Mouse (Mus musculus) ES-E14 (cell line): Measurements from ENCODE around the gene Lrrc8d. TPM values are rescaled to one million over a fixed set of nuclear protein-coding genes. Genes with fewer than 3 reads are reported as not detected.

Source experiments
- DNase-seq: peaks from one replicate; pipeline ENCODE4 v3.0.0-alpha.2; 2013; ENCODE audit warnings: low read depth, low spot score
- H3K27ac ChIP-seq: 2 replicates; pipeline ENCODE4 v1.5.1; 2012; ENCODE audit warnings: low read depth, mild to moderate bottlenecking, low read length, moderate library complexity, mixed read lengths; ENCODE audit not compliant: poor library complexity, insufficient read depth, severe bottlenecking
- H3K36me3 ChIP-seq: 2 replicates; pipeline ENCODE4 v1.6.1; 2012; ENCODE audit warnings: mild to moderate bottlenecking, low read length, moderate library complexity, mixed read lengths; ENCODE audit not compliant: control insufficient read depth, poor library complexity, insufficient read depth, severe bottlenecking
- H3K4me1 ChIP-seq, 2 experiments: fragments of 150-350 bp in 1 of 2; sonication (generic) in 1 of 2; 2 replicates each; pipeline ENCODE4 v1.6.1; 2012; ENCODE audit warnings: low read length in 2 of 2, mild to moderate bottlenecking in 1 of 2, mixed read lengths in 1 of 2; ENCODE audit not compliant: control insufficient read depth in 2 of 2, insufficient read depth in 2 of 2, poor library complexity in 1 of 2
- H3K4me3 ChIP-seq, 2 experiments: fragments of 150-350 bp in 1 of 2; sonication (generic) in 1 of 2; 2 replicates each; pipeline ENCODE4 v1.5.1; 2012; ENCODE audit warnings: low read length in 2 of 2, low read depth in 1 of 2, mild to moderate bottlenecking in 1 of 2, mixed read lengths in 1 of 2; ENCODE audit not compliant: insufficient read depth in 1 of 2, poor library complexity in 1 of 2, severe bottlenecking in 1 of 2
- H3K9ac ChIP-seq: 2 replicates; pipeline ENCODE4 v1.6.1; 2012; ENCODE audit warnings: low read depth, mild to moderate bottlenecking, low read length, mixed read lengths; ENCODE audit not compliant: poor library complexity, insufficient read depth, severe bottlenecking
- H3K9me3 ChIP-seq: fragments of 150-350 bp; sonication (generic); 2 replicates; pipeline ENCODE4 v1.6.1; 2012; ENCODE audit warnings: low read depth, mild to moderate bottlenecking, low read length; ENCODE audit not compliant: control insufficient read depth, insufficient read depth
- CHD2 ChIP-seq: IDR thresholded peaks from 2 replicates; pipeline ENCODE4 v1.6.1; 2014; ENCODE audit warnings: mild to moderate bottlenecking, low read depth, low read length, inconsistent platforms
- HCFC1 ChIP-seq: IDR thresholded peaks from 2 replicates; pipeline ENCODE4 v1.6.1; 2012; ENCODE audit warnings: low read length, inconsistent platforms, borderline replicate concordance; ENCODE audit not compliant: insufficient read depth
- MAFK ChIP-seq: IDR thresholded peaks from 2 replicates; pipeline ENCODE4 v1.6.1; 2014; ENCODE audit warnings: mild to moderate bottlenecking, low read depth, low read length, inconsistent platforms; ENCODE audit not compliant: insufficient read depth
- ZC3H11A ChIP-seq: IDR thresholded peaks from 2 replicates; pipeline ENCODE4 v1.6.1; 2012; ENCODE audit warnings: low read depth, mild to moderate bottlenecking, inconsistent platforms, low read length, borderline replicate concordance
- ZNF384 ChIP-seq: IDR thresholded peaks from 2 replicates; pipeline ENCODE4 v1.6.1; 2012; ENCODE audit warnings: low read depth, low read length, inconsistent platforms
- in situ Hi-C, 2 experiments: fragments of 600-800 bp; cut with MboI; formaldehyde crosslinking; loops; one replicate each; pipeline ENCODE4 v1.15.1; 2025; ENCODE audit warnings: low sequenced_read_pairs in 2 of 2, inconsistent platforms in 1 of 2; ENCODE audit not compliant: unreplicated experiment in 2 of 2
- total RNA-seq: library from RNA; depleted of rRNA; stranded (reverse); fragments of 300-350 nt; gene quantifications from 2 replicates; pipeline ENCODE4 v1.2.3, GENCODE M21; 2012

Gene Lrrc8d
- total RNA-seq, 1 experiment, result 23.2 TPM

DNA sequence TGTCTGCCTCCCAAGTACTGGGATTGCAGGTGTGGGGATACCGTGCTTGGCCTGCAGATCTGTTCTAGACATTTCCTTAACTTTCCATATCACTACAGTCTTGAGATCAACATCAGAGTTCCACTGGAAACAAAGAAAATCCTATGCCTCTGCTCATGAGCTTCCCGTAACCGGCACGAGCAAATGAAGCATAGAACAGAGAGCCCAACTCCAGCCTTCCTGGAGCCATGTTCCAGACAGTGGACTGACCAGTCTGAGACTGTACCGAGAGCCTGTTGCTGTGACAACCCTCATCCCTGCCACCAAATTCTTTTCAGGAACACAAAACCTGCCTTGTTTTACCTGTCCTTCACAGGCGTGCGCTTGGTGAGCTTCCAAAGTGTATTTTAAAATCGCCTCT lies 15.3 kb downstream of the Lrrc8d start:
- Histone ChIP-seq H3K27ac (no peak overlapping the region), H3K4me1 (peaks cover 0 to 2% of the 10 kb centered on the region in 2 experiments; a peak in 2 of 4 replicates), H3K36me3 (peaks cover 66% of the 10 kb centered on the region; the same call in 1 of the 2 replicates), H3K9me3 (peaks cover 48% of the 10 kb centered on the region), H3K9ac (no peak overlapping the region), H3K4me3 (no peak overlapping the region)
- DNase-seq, result no peak
- in situ Hi-C loops, result no loop called here
- no peak for TF ChIP-seq MAFK
- no peak for TF ChIP-seq ZC3H11A
- no peak for TF ChIP-seq CHD2
- no peak for TF ChIP-seq ZNF384
- TF ChIP-seq HCFC1, result no peak

DNA sequence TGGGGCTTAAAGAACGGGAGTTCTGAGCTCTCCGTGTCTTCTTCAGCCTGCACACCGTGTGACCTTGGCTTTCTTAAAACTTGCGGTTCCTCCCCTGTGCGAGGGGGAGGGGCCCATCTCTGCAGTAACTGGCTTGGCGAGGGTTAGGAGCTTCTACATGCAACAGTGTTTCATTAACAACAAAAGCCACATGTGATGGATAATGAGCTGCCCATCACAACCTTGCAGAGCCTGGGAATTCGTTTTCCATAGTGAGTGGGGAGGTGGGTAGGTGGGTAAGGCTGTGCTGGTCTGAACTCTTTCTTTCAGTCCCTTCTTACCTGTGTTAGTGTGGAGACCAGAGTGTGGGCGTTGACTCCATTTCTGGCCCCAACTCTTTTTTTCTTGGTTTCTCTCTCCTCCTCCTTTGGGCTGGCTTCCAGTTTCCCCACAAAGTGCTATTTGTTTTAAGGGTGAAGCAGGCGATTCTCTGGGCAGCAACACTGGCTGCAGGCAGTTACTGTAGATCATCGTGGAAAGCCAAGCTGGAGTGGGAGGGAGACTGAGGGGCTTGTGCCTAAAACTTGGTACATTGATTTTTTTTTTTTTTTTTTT lies 15.9 kb downstream of the Lrrc8d start:
- no peak overlapping the region for H3K9ac ChIP-seq
- peaks cover 67% of the 10 kb centered on the region; the same call in 1 of the 2 replicates for H3K36me3 ChIP-seq
- in situ Hi-C loops, result no loop called here
- DNase-seq, result no peak
- peaks cover 53% of the 10 kb centered on the region for H3K9me3 ChIP-seq
- no peak overlapping the region for H3K4me3 ChIP-seq
- no peak for TF ChIP-seq ZC3H11A
- no peak for TF ChIP-seq MAFK
- H3K27ac ChIP-seq, result no peak overlapping the region
- H3K4me1 ChIP-seq, result no peaks in the 10 kb centered on the region; a peak in 1 of 4 replicates

DNA sequence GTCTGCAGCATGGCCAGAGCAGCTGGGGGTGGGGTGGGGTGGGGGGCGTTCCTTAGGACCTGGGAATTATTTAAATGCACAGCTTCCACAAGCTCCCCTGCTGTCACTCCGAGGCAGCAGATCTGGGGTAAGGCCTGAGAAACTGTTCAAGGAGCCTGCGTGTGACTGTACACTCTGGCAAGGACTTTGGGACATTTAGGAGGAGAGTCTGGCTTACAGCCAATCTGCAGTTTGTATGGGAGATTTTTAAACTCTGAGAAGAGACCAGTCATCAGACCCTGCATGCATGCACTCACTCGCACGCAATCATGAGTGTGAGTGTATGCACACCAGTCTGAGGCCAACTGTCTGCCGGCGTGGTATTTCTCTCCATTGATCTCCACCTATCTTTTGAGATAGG lies 17.5 kb downstream of the Lrrc8d start:
- no peak for DNase-seq
- peaks cover 77% of the 10 kb centered on the region for H3K36me3 ChIP-seq
- H3K9ac ChIP-seq, result no peak overlapping the region
- no peaks in the 10 kb centered on the region; a peak in 1 of 4 replicates for H3K4me1 ChIP-seq
- H3K27ac ChIP-seq, result no peak overlapping the region
- in situ Hi-C loops, result no loop called here
- H3K9me3 ChIP-seq, result peaks cover 69% of the 10 kb centered on the region
- H3K4me3 ChIP-seq, result no peak overlapping the region
- TF ChIP-seq CHD2 (no peak), ZNF384 (no peak), HCFC1 (no peak)

DNA sequence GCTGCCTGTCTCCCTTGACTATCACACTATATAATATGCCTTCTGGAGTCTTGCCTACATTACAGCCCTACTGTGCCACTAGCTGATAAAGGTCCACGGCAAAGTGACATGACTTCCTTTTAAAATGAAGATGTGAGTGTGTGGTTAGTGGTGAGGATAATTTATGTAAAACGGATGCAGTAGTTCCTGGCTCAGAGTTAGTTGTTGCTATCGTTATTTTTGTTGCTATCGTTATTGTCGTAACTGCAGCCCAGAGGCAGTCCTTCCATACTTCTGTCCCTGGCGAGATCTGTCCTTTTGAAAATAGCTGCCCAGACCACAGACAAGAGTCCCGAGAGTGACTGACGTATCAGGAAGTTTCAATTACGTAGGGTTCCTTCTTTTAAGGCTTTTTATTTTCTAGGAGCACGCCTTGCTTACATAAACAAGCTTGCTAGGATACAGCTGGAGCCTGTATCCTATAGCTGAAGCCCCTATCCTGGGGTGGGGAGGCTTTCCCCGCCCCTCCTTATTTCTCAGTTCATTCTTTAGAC lies 18.4 kb downstream of the Lrrc8d start:
- Histone ChIP-seq H3K4me3 (no peak overlapping the region), H3K4me1 (no peaks in the 10 kb centered on the region; a peak in 1 of 4 replicates), H3K36me3 (peaks cover 78% of the 10 kb centered on the region), H3K9me3 (peaks cover 74% of the 10 kb centered on the region), H3K9ac (no peak overlapping the region), H3K27ac (no peak overlapping the region)
- in situ Hi-C loops, result no loop called here
- DNase-seq, result no peak
- no peak for TF ChIP-seq ZNF384
- TF ChIP-seq CHD2, result no peak
- TF ChIP-seq MAFK, result no peak
- TF ChIP-seq HCFC1, result no peak
- TF ChIP-seq ZC3H11A, result no peak

DNA sequence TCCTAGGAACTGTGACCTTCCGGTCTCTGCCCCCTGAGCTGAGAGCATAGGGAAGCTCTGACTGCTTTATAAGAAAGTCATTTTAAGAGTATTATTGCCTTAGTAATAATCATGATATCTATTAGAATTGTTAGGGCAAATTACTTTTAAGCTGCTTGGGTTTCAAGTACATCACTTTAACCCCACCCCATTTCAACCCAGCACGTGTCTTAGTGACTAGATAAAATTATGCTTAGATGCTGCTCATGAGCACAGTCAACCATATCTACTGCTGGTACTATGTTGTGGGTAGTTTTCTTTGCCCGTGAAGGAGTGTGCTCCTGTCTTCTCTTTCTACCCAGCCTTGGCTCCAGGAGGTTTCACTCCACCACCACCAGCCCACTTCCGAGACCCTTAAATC lies 21.5 kb downstream of the Lrrc8d start:
- DNase-seq, result no peak
- no peaks in the 10 kb centered on the region; a peak in 1 of 4 replicates for H3K4me1 ChIP-seq
- no peak overlapping the region for H3K9ac ChIP-seq
- no peak overlapping the region for H3K27ac ChIP-seq
- H3K4me3 ChIP-seq, result no peak overlapping the region
- TF ChIP-seq CHD2 (no peak), ZNF384 (no peak), ZC3H11A (no peak), MAFK (no peak), HCFC1 (no peak)
- in situ Hi-C loops, result no loop called here
- H3K36me3 ChIP-seq, result peaks cover 63% of the 10 kb centered on the region
- peaks cover 65% of the 10 kb centered on the region for H3K9me3 ChIP-seq
